14 mouse cellular contexts compared by ENCODE assay signal in the genomic region with DNA sequence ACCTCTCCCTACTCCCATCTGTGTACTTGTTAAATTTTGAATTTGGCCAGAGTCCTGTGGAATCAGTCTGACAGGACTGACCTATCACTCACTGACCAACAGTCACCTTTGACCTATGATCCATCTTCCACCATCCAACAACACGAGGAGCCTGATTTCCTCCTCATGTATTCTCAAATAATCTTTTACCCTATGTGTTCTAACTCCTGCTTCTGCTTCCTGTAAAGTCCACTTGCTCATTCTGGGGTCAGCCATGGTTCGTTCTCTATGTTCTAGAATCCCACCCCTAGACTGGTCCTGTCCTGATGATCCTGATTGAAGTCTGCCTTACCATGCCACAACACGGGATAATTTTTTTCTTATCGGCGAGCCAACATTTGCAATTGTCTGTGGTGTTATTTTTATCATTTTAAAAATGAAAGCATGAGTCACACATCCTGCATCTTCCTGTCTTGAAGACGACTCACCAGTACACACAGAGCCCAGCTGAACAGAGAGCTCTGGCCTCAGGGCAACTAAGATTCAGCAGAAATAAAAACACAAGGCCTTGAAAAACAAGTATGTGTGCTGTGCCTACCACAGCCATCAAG.
DNase-seq lines count a peak whose midpoint lies in the region; ATAC-seq and TF ChIP-seq lines count a peak whose summit lies in the region.
"Had no signal": no experiment of that assay in that cellular context is flagged by ENCODE, and none has a peak within 500 bp of the region (broad histone marks: within the 10 kb centered on the region; RNA-seq: fewer than 3 reads in every experiment).

No protein-coding gene starts in this region.

- 0 out of 2 replicates have a peak, but pooled peaks have one; percentile 27 for ATAC-seq in liver, postnatal 0 days
- no peak for ATAC-seq in liver, embryonic 11.5 days (replicated peaks; ENCODE audit: low FRiP score)
- ATAC-seq in Patski = peak; percentile 86

- no peak overlapping the region for H3K4me3 ChIP-seq in liver, postnatal 0 days (ENCODE audit: low read depth, low read length)
- no peak overlapping the region for H3K4me3 ChIP-seq in liver, embryonic 11.5 days (ENCODE audit: low read depth, low read length)
- H3K4me3 ChIP-seq: heart, embryonic 13.5 days; limb, embryonic 15.5 days; midbrain, embryonic 10.5 days; neural tube, embryonic 15.5 days; stomach, embryonic 15.5 days had no signal

- TF ChIP-seq EP300 in liver, postnatal 0 days (IDR thresholded peaks at IDR 0.05; ENCODE audit: low read depth) = no peak

- in situ Hi-C loops in Patski (cut with MboI; ENCODE audit: low pct_unique_long_range_greater_than_20kb) = no loop called here

- H3K9ac ChIP-seq in liver, postnatal 0 days (replicated peaks) = no peak overlapping the region
- H3K9ac ChIP-seq in liver, embryonic 11.5 days (ENCODE audit: low read depth, low read length) = no peak overlapping the region
- H3K9ac ChIP-seq: heart, embryonic 13.5 days; limb, embryonic 15.5 days; neural tube, embryonic 15.5 days; stomach, embryonic 15.5 days had no signal

- H3K36me3 ChIP-seq in liver, postnatal 0 days (replicated peaks; ENCODE audit: insufficient read depth, low read length) = no peaks in the 10 kb centered on the region
- no peaks in the 10 kb centered on the region for H3K36me3 ChIP-seq in liver, embryonic 11.5 days (ENCODE audit: control insufficient read depth, insufficient read depth, low read length)
- H3K36me3 ChIP-seq: heart, embryonic 13.5 days; limb, embryonic 15.5 days; midbrain, embryonic 10.5 days; neural tube, embryonic 15.5 days; stomach, embryonic 15.5 days had no signal

- no peaks in the 10 kb centered on the region for H3K9me3 ChIP-seq in liver, postnatal 0 days (ENCODE audit: low read length)
- H3K9me3 ChIP-seq in liver, embryonic 11.5 days (ENCODE audit: control insufficient read depth, low read length) = no peaks in the 10 kb centered on the region
- H3K9me3 ChIP-seq: heart, embryonic 13.5 days; limb, embryonic 15.5 days; midbrain, embryonic 10.5 days; neural tube, embryonic 15.5 days; stomach, embryonic 15.5 days had no signal

- H3K27me3 ChIP-seq in liver, postnatal 0 days (ENCODE audit: insufficient read depth, low read length) = no peaks in the 10 kb centered on the region
- no peaks in the 10 kb centered on the region for H3K27me3 ChIP-seq in liver, embryonic 11.5 days (replicated peaks; ENCODE audit: control insufficient read depth, insufficient read depth, low read length)
- no peaks in the 10 kb centered on the region for H3K27me3 ChIP-seq in Patski
- H3K27me3 ChIP-seq: heart, embryonic 13.5 days; limb, embryonic 15.5 days; neural tube, embryonic 15.5 days; stomach, embryonic 15.5 days had no signal

- POLR2A ChIA-PET in Patski (lab: Charles Lee) = no interaction called here

- H3K4me1 ChIP-seq in liver, postnatal 0 days (ENCODE audit: insufficient read depth) = no peaks in the 10 kb centered on the region
- no peaks in the 10 kb centered on the region for H3K4me1 ChIP-seq in liver, embryonic 11.5 days (replicated peaks; ENCODE audit: control insufficient read depth, insufficient read depth, low read length)
- H3K4me1 ChIP-seq: limb, embryonic 15.5 days; midbrain, embryonic 10.5 days; neural tube, embryonic 15.5 days; stomach, embryonic 15.5 days had no signal

- peak; percentile 15 to 18 for DNase-seq in frontal cortex, postnatal 36 days (ENCODE audit: low spot score in 2 of 2)
- no peak for DNase-seq in frontal cortex, postnatal 25 days (ENCODE audit: low spot score in 2 of 2)
- no peak for DNase-seq in liver, postnatal 0 days
- DNase-seq in liver, embryonic 11.5 days (ENCODE audit: low spot score) = no peak
- DNase-seq in Patski (ENCODE audit: low read depth, low spot score) = no peak
- peak; percentile 8 for DNase-seq in kidney, postnatal 14 days
- DNase-seq in thymus, postnatal 25 days = no peak
- no peak for DNase-seq in thymus, postnatal 4 days
- DNase-seq: cerebellum, postnatal 36 days had no signal

- H3K27ac ChIP-seq in liver, postnatal 0 days (ENCODE audit: low read depth) = no peak overlapping the region
- no peak overlapping the region for H3K27ac ChIP-seq in liver, embryonic 11.5 days (ENCODE audit: low read depth, low read length)
- H3K27ac ChIP-seq: heart, embryonic 13.5 days; limb, embryonic 15.5 days; midbrain, embryonic 10.5 days; neural tube, embryonic 15.5 days; stomach, embryonic 15.5 days had no signal

- CTCF ChIA-PET in Patski (lab: Charles Lee) = interaction anchor here (1.1 kb wide), 1 partner anchor 15 kb away, joined by 3 read pairs; no protein-coding TSS in a partner anchor

- 38% methylated on average over 6 of the region's 6 CpGs for WGBS in liver, postnatal 0 days (ENCODE audit: insufficient replicate concordance)
- 60% methylated on average over 6 of the region's 6 CpGs for WGBS in liver, embryonic 11.5 days

- no peak overlapping the region for H3K4me2 ChIP-seq in liver, postnatal 0 days (ENCODE audit: low read depth, low read length)
- no peak overlapping the region for H3K4me2 ChIP-seq in liver, embryonic 11.5 days
- H3K4me2 ChIP-seq: heart, embryonic 13.5 days; limb, embryonic 15.5 days; neural tube, embryonic 15.5 days; stomach, embryonic 15.5 days had no signal

- TF ChIP-seq CTCF in liver, postnatal 0 days (IDR thresholded peaks at IDR 0.05; ENCODE audit: low read depth) = no peak
- TF ChIP-seq CTCF in Patski (IDR thresholded peaks at IDR 0.05) = no peak

Comparison
In these comparisons a context has a peak if more than half of its experiments do, and no peak if none do; other contexts are left out.
1. DNase-seq: peak in frontal cortex, postnatal 36 days (2 of 2) and kidney, postnatal 14 days (single experiment); none in frontal cortex, postnatal 25 days (0 of 2), liver, postnatal 0 days (single experiment), liver, embryonic 11.5 days (single experiment), Patski (single experiment), thymus, postnatal 25 days (single experiment) and thymus, postnatal 4 days (single experiment).